Mouse (Mus musculus) mature B cell (primary cell): ENCODE data around the gene Meltf.
"Not testable (repeated sequence)": the region's sequence is repeated elsewhere in the genome, so short reads cannot be mapped to it uniquely, and the experiment has no call there.

Source experiments
- in situ Hi-C: fragments of 300-500 bp; cut with MboI; formaldehyde crosslinking; loops from 2 replicates; pipeline ENCODE4 v1.14.3; 2019

Gene Meltf

GRCm38 (mm10) chr16:31933751-31934549 lies 55.3 kb downstream of the Meltf start, which contains the start of gene Pigz:
Gene Pigz (plus strand): TSS chr16:31933851.
- in situ Hi-C loops, result no loop called here

- in situ Hi-C loops, result no loop called here
These were observed 56.0 kb downstream of the Meltf start for GRCm38 (mm10) chr16:31934550-31935010.

GRCm38 (mm10) chr16:31935091-31935979 lies 56.7 kb downstream of the Meltf start:
- in situ Hi-C loops, result no loop called here

GRCm38 (mm10) chr16:31936568-31936967 lies 58.0 kb downstream of the Meltf start:
- in situ Hi-C loops, result no loop called here

- in situ Hi-C loops, result no loop called here
These were observed 60.2 kb downstream of the Meltf start for GRCm38 (mm10) chr16:31938856-31939255.

- in situ Hi-C loops, result no loop called here
These were observed 62.0 kb downstream of the Meltf start for GRCm38 (mm10) chr16:31940586-31940985.

GRCm38 (mm10) chr16:31943980-31944379 lies 65.4 kb downstream of the Meltf start:
- in situ Hi-C loops, result no loop called here

- in situ Hi-C loops, result no loop called here
These were observed 66.2 kb downstream of the Meltf start for GRCm38 (mm10) chr16:31944698-31945255.

GRCm38 (mm10) chr16:31945372-31945771 lies 66.8 kb downstream of the Meltf start:
- in situ Hi-C loops, result no loop called here

GRCm38 (mm10) chr16:31945986-31946385 lies 67.4 kb downstream of the Meltf start:
- in situ Hi-C loops, result not testable (repeated sequence)

GRCm38 (mm10) chr16:31947333-31947732 lies 68.7 kb downstream of the Meltf start:
- in situ Hi-C loops, result no loop called here

- in situ Hi-C loops, result no loop called here
These were observed 69.3 kb downstream of the Meltf start for GRCm38 (mm10) chr16:31947901-31948316.

- in situ Hi-C loops, result no loop called here
These were observed 69.8 kb downstream of the Meltf start, which contains the start of the genes 0610012G03Rik and Ncbp2 for GRCm38 (mm10) chr16:31948345-31948774. Gene 0610012G03Rik (minus strand): TSS chr16:31948494. Gene Ncbp2 (plus strand): TSS chr16:31948513.
